Mouse (Mus musculus) olfactory bulb, adult 2 months (tissue): ENCODE measurements at regions not wholly inside any gene's neighbourhood (a gene's known extent, or its start where the extent isn't known, plus 50 kb on each side); places are given as distances from the start of the nearest gene placed in this dataset.

Source experiments
- CTCF ChIP-seq: fragments of 200-500 bp; IDR thresholded peaks from 2 replicates; pipeline ENCODE4 v1.5.1; 2012; ENCODE audit warnings: low read depth, mild to moderate bottlenecking, low read length, moderate library complexity; ENCODE audit not compliant: insufficient read depth
- POLR2A ChIP-seq: fragments of 200-500 bp; IDR thresholded peaks from 2 replicates; pipeline ENCODE4 v1.6.1; 2012; ENCODE audit warnings: mild to moderate bottlenecking, low read depth, low read length, moderate library complexity; ENCODE audit not compliant: insufficient read depth

DNA sequence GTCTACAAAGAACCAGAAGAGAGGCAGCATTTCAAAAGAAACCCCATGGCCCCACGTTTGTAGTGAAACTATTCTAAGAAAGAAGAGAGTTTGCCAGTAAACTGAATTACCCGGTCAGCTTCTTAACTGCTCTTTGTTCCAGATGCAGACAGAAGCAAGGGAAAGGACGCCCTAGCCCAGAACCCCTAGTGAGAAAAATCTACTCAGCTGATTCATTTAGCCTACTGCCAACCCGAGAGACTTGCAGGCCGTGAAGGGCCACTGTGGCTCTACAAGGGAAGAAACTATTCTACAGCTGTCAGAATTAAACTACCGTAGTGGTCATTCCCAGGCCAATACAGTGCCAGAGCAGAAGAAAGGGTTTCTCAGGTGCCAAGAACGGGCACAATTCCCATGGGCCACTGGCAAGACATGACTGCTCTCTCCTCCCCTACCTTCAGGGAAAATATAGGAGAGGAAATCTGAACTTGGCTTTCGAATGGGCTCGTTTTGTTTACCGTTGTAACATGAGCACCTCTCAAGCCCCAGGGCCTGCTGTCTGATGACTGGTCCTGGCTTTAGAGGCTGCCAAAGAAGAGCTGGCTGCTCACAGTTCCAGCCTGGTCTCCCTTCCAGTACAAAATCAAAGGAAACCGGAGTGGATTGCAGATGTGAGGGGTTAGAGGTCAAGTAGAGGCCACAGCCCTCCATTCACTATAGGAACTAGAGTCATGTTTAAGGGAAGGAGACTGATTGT is 111.7 kb upstream of the Dlg1 start:
- TF ChIP-seq CTCF (no peak), POLR2A (no peak)
